Mouse (Mus musculus) adipose tissue, adult 10 weeks (tissue): ENCODE results near the gene Chd1l. TPM values are rescaled to one million over a fixed set of nuclear protein-coding genes. Genes with fewer than 3 reads are reported as not detected.

Experiments
- polyA plus RNA-seq: library from polyadenylated mRNA; stranded (reverse); fragments of 350-450 nt; fragmentation: Illumina TruSeq; extraction: RNeasy Lipid Tissue Mini Kit (QIAGEN cat#74804); gene quantifications from one replicate; pipeline ENCODE4 v1.2.3, GENCODE M21; 2014; ENCODE audit warnings: low read depth, low replicate concordance

Chd1l gene
- polyA plus RNA-seq = 14.6 TPM

DNA sequence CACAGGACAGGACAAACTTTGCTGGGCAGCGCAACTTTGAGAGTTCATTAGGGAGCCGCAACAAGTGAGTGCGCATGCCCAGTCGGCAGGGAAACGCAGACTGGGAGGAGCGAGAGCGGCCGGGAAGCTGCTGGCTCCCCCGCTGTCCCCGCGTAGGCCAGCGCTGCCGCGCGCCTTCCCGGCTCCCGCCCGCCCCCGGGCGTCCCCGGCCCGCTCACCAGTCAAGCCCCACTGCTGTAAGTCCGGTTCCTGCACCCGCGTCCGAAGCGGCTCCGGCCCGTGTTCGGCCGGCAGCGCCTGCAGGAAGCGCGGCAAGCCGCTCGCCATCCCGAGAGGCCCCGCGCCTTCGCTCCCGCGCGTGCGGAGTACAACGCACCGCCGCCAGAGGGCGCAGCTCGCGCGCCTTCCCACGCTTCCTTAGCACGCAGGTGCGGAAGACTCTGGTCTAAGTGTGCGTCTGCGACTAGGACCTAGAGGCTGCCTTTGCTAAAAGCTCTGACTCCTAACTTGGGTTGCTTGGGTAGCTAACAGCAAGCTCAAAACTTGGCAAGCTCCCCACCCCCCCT is at the start of gene Chd1l:
Gene Chd1l, minus strand, starts transcription at position 359 of the 566 bp plus-strand sequence.

DNA sequence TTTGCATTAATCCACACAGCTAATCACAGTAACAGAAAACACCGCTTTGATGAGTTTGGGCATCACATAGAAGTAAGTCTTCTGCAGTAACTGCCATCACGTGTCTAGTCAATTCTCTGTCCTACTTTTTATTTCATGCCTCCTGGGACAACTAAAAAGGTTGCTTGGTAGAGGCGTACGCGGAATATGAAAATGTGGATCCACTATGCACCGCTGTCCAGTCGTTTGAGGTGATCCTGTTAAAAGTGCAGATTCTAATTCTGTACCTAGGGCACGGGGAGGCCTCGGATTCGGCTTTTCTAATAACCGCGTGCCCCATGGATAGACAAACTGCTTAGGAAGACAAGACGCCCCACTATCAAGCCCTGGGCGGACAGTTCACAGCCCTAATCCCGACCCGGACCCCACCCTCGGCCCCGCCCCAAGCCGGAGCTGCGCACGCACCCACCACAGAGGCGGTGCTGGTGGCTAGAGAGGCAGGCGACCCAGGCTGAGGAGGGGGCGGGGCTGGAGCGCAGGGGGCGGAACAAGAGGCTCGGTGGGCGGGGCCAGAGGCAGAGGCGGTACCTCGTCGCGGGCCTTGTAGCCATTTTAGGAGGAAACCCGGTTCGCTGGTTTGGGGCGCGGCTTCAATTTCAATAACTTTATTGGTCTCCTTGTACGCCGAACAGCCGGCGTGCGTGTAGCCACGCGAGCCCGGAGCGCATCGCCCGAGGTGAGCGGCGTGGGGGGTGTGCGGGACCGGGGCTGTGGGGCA is 47.8 kb upstream of the Chd1l start, which contains the start of gene Prkab2:
Gene Prkab2, plus strand, starts transcription at position 539 of the 757 bp plus-strand sequence.

GRCm38 (mm10) chr3:97628391-97629001 is 18.5 kb upstream of the Chd1l start, which contains the start of gene Fmo5:
Gene Fmo5 (plus strand): TSS chr3:97628804.

Other genes starting within 250 kb of the Chd1l start
- not detected for gene Olfr1402, start 188.2 kb downstream of the Chd1l start, polyA plus RNA-seq
- gene Fmo5, start 18.6 kb upstream of the Chd1l start, polyA plus RNA-seq = 19.5 TPM
- gene Prkab2, start 48.0 kb upstream of the Chd1l start, polyA plus RNA-seq = 11.8 TPM
- not detected for gene Gm17651, start 64.5 kb upstream of the Chd1l start, polyA plus RNA-seq